Mouse (Mus musculus): ENCODE data around the gene Ergic3. TPM values are rescaled to one million over a fixed set of nuclear protein-coding genes. Genes with fewer than 3 reads are reported as not detected.
A peak's percentile ranks its signal among the peaks of the same experiment; 100 is the strongest.

The Ergic3 gene
- polyA plus RNA-seq, 1 experiment from 2014 or later, result 239 TPM

DNA sequence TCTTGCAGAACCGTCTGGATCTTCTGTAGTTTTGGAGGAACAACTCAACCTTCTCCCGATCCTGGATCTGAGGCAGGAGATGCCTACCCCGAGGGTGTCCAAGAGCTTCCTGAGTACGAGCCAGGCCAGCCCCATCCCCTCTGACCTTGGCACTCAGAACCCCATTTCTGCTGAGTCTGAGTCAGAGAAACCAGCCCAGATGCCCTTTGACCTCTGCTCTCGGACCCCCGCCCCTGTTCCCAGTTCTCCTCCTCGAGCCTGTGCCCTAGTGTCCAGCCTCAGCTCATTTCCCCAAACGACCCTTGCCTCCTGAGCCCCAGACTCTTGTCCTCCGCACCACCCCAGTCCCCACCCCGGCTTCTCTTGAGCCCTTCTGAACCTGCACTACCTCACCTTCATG lies 58.3 kb downstream of the Ergic3 start:
- no peak; the same call in none of the 2 replicates for ATAC-seq (ENCODE audit: insufficient read depth)
- TF ChIP-seq CTCF (IDR thresholded peaks at IDR 0.05; ENCODE audit: low read depth), result no peak
- Histone ChIP-seq H3K9ac (peak overlapping the region; percentile 87), H3K27ac (ENCODE audit: low read depth) (no peak overlapping the region), H3K36me3 (ENCODE audit: insufficient read depth) (peaks cover 29% of the 10 kb centered on the region), H3K27me3 (ENCODE audit: insufficient read depth, low read length) (no peaks in the 10 kb centered on the region), H3K4me3 (ENCODE audit: low read depth, low read length) (peak overlapping the region; percentile 73), H3K9me3 (ENCODE audit: low read depth, low read length) (no peaks in the 10 kb centered on the region), H3K4me2 (peak overlapping the region; percentile 95), H3K4me1 (ENCODE audit: insufficient read depth) (no peaks in the 10 kb centered on the region)
- 26% methylated on average over 10 of the region's 10 CpGs for WGBS
- no peak for DNase-seq

Other genes with a start within 250 kb of the Ergic3 start
- gene Mmp24, start 232.7 kb upstream of the Ergic3 start, polyA plus RNA-seq (2014; fragmentation: Nextera tagmentation; extraction: Ambion mirVana), result not detected in 2 replicates
- 8.9 and 9.2 TPM in 2 replicates for gene BC029722, start 188.6 kb upstream of the Ergic3 start, polyA plus RNA-seq (2014; fragmentation: Nextera tagmentation; extraction: Ambion mirVana)
- gene Eif6, start 181.1 kb upstream of the Ergic3 start, polyA plus RNA-seq (2014; fragmentation: Nextera tagmentation; extraction: Ambion mirVana), result 179 and 194 TPM in 2 replicates
- gene Fam83c, start 173.2 kb upstream of the Ergic3 start, polyA plus RNA-seq (2014; fragmentation: Nextera tagmentation; extraction: Ambion mirVana), result 0.04 and 0.11 TPM in 2 replicates
- 52.0 and 52.9 TPM in 2 replicates for gene Uqcc1, start 77.7 kb upstream of the Ergic3 start, polyA plus RNA-seq (2014; fragmentation: Nextera tagmentation; extraction: Ambion mirVana)
- not detected in 2 replicates for gene Gm15557, start 67.3 kb upstream of the Ergic3 start, polyA plus RNA-seq (2014; fragmentation: Nextera tagmentation; extraction: Ambion mirVana)
- gene Gdf5, start 62.7 kb upstream of the Ergic3 start, polyA plus RNA-seq (2014; fragmentation: Nextera tagmentation; extraction: Ambion mirVana), result 0.34 and 0.41 TPM in 2 replicates
- 23.5 and 24.6 TPM in 2 replicates for gene Cep250, start 51.6 kb upstream of the Ergic3 start, polyA plus RNA-seq (2014; fragmentation: Nextera tagmentation; extraction: Ambion mirVana)
- gene 6430550D23Rik, start 68 bp upstream of the Ergic3 start, polyA plus RNA-seq (2014; fragmentation: Nextera tagmentation; extraction: Ambion mirVana), result 0.51 and 1.9 TPM in 2 replicates
- not detected in 2 replicates for gene Fer1l4, start 44.9 kb downstream of the Ergic3 start, polyA plus RNA-seq (2014; fragmentation: Nextera tagmentation; extraction: Ambion mirVana)
- gene Spag4, start 57.1 kb downstream of the Ergic3 start, polyA plus RNA-seq (2014; fragmentation: Nextera tagmentation; extraction: Ambion mirVana), result 3.2 and 3.9 TPM in 2 replicates
- 66.7 and 70.2 TPM in 2 replicates for gene Cpne1, start 103.9 kb downstream of the Ergic3 start, polyA plus RNA-seq (2014; fragmentation: Nextera tagmentation; extraction: Ambion mirVana)
- gene Rbm12, start 103.9 kb downstream of the Ergic3 start, polyA plus RNA-seq (2014; fragmentation: Nextera tagmentation; extraction: Ambion mirVana), result 36.9 and 41.2 TPM in 2 replicates
- 11.0 and 16.6 TPM in 2 replicates for gene Gm28036, start 119.0 kb downstream of the Ergic3 start, polyA plus RNA-seq (2014; fragmentation: Nextera tagmentation; extraction: Ambion mirVana)
- gene Romo1, start 136.0 kb downstream of the Ergic3 start, polyA plus RNA-seq (2014; fragmentation: Nextera tagmentation; extraction: Ambion mirVana), result 396 and 414 TPM in 2 replicates
- 37.5 and 40.9 TPM in 2 replicates for gene Nfs1, start 136.1 kb downstream of the Ergic3 start, polyA plus RNA-seq (2014; fragmentation: Nextera tagmentation; extraction: Ambion mirVana)
- 563 and 569 TPM in 2 replicates for gene Rbm39, start 172.2 kb downstream of the Ergic3 start, polyA plus RNA-seq (2014; fragmentation: Nextera tagmentation; extraction: Ambion mirVana)
- gene Phf20, start 188.4 kb downstream of the Ergic3 start, polyA plus RNA-seq (2014; fragmentation: Nextera tagmentation; extraction: Ambion mirVana), result 73.6 and 77.3 TPM in 2 replicates

Measured in lung, embryonic 14.5 days (tissue).